Mouse (Mus musculus): ENCODE measurements around the gene Itgb4. TPM values are rescaled to one million over a fixed set of nuclear protein-coding genes. Genes with fewer than 3 reads are reported as not detected.

Gene Itgb4
- polyA plus RNA-seq, 1 experiment: 28.6 TPM

DNA sequence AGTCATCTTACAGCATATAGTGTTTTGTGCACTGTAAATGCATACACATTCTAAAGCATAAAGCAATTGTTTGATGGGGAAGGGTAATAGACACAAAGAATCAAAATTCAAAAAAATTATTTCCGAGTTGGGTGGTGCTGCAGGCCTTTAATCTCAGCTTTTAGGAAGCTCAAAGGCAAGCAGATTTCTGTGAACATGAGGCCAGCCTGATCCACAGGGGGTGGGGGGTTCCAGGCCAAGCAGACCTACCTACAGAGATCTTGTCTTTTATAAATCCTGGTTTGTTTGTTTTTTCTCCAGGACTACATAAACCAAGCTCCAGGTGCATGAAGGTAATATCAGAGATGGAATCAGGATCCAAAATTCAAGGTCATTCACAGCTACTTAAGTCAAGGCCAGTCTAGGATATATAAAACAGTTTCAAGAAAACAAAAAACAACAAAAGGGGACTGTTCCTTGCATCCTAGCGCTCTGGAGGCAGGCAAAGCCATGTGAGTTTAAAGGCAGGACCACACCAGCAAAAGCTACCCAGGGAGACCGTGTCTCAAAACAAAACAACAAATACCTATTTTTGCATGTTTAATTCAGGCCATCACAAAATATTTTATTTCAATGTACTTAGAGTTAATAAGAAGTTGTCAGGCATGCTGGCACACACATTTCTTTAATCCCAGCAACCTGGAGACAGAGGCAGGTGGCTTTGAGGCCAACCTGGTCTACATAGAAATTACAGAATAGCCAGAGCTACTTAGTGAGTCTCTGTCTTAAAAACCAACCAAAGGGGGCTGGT lies 50.7 kb downstream of the Itgb4 start:
- no peak for DNase-seq
- no peak overlapping the region; the same call in 1 of the 2 replicates for H3K27ac ChIP-seq (ENCODE audit: insufficient read depth, low read length)
- no peak for TF ChIP-seq CTCF (IDR thresholded peaks at IDR 0.05; ENCODE audit: borderline replicate concordance, insufficient read depth, low read depth, low read length)
- no peak for TF ChIP-seq POLR2A (IDR thresholded peaks at IDR 0.05; ENCODE audit: borderline replicate concordance, insufficient read depth, low read length)
- no peak overlapping the region for H3K4me3 ChIP-seq (replicated peaks; ENCODE audit: insufficient read depth, low read depth, low read length)
- H3K27me3 ChIP-seq (ENCODE audit: control insufficient read depth, insufficient read depth, low read length): no peaks in the 10 kb centered on the region
- 85% methylated on average over 3 of the region's 3 CpGs for WGBS
- 0 out of 2 replicates have a peak, but pooled peaks cover 4% of the 10 kb centered on the region for H3K4me1 ChIP-seq (ENCODE audit: control insufficient read depth, insufficient read depth, low read length)

DNA sequence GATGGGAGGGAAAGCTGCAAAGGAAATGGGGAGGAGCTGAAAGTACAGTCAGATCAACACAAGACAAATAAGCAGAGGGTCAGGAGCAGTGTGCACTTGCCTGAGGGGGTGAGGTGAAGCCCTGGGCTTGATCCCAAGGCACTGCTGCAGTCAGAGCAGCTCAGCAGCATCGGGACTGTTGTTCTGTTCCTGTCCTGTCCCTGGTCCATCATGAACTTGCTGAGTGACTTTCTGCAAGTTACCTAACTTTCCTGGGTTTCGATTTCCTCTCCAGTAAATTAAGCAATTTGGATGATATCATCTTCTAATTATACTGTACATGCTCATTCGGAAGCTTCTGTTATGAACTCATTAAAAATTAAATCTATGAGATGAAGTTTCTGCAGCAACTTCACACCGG lies 53.2 kb downstream of the Itgb4 start, which contains the start of gene H3f3b:
H3f3b (minus strand) TSS at position 207 of the 400 bp plus-strand sequence.
- no peak within 1 kb of the TSS for H3K27ac ChIP-seq (ENCODE audit: insufficient read depth, low read length)
- no peaks in the 10 kb centered on the region for H3K27me3 ChIP-seq (ENCODE audit: control insufficient read depth, insufficient read depth, low read length)
- no peak for TF ChIP-seq CTCF (IDR thresholded peaks at IDR 0.05; ENCODE audit: borderline replicate concordance, insufficient read depth, low read depth, low read length)
- TF ChIP-seq POLR2A (IDR thresholded peaks at IDR 0.05; ENCODE audit: borderline replicate concordance, insufficient read depth, low read length): no peak
- H3K4me1 ChIP-seq (ENCODE audit: control insufficient read depth, insufficient read depth, low read length): peaks cover 12% of the 10 kb centered on the region
- H3K4me3 ChIP-seq (replicated peaks; ENCODE audit: insufficient read depth, low read depth, low read length): no peak within 1 kb of the TSS
- WGBS: 86% methylated on average over 4 of the region's 4 CpGs
- no peak for DNase-seq

DNA sequence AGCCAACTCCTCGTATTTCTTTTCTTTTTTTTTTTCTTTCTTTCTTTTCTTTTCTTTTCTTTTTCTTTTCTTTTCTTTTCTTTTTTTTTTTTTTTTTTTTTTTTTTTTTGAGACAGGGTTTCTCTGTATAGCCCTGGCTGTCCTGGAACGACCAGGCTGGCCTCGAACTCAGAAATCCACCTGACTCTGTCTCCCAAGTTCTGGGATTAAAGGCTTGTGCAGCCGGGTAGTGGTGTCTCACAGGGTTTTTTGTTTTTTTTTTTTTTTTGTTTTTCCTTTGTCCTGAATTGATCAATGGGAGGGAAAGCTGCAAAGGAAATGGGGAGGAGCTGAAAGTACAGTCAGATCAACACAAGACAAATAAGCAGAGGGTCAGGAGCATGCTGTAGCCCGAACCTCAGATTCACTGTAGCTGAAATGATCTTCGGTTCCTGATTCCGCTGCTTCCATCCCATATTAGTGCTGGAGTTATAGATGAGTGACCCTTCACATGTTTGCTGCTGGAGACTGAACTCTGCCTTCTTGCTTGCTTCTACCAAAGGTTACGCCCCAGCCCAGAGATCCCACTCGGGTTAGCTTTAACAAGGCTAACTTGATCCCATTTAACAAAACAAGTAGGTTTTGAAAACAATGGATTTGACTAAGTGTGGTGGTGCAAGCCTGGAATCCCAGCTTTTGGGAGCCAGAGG lies 53.8 kb downstream of the Itgb4 start:
- no peak for DNase-seq
- TF ChIP-seq CTCF (IDR thresholded peaks at IDR 0.05; ENCODE audit: borderline replicate concordance, insufficient read depth, low read depth, low read length) (no peak), POLR2A (IDR thresholded peaks at IDR 0.05; ENCODE audit: borderline replicate concordance, insufficient read depth, low read length) (no peak)

GRCm38 (mm10) chr11:116029086-116029865 lies 54.8 kb downstream of the Itgb4 start:
- Histone ChIP-seq H3K4me1 (ENCODE audit: control insufficient read depth, insufficient read depth, low read length) (peaks cover 15% of the 10 kb centered on the region), H3K27me3 (ENCODE audit: control insufficient read depth, insufficient read depth, low read length) (no peaks in the 10 kb centered on the region), H3K27ac (ENCODE audit: insufficient read depth, low read length) (no peak overlapping the region), H3K4me3 (replicated peaks; ENCODE audit: insufficient read depth, low read depth, low read length) (peak overlapping the region; percentile 72)
- WGBS: 80% methylated on average over 6 of the region's 6 CpGs
- TF ChIP-seq POLR2A (IDR thresholded peaks at IDR 0.05; ENCODE audit: borderline replicate concordance, insufficient read depth, low read length) (no peak), CTCF (IDR thresholded peaks at IDR 0.05; ENCODE audit: borderline replicate concordance, insufficient read depth, low read depth, low read length) (no peak)
- DNase-seq: no peak

More for the DNA sequence above, 53.8 kb downstream of the Itgb4 start:
- H3K4me3 ChIP-seq (replicated peaks; ENCODE audit: insufficient read depth, low read depth, low read length): no peak overlapping the region
- no peaks in the 10 kb centered on the region for H3K27me3 ChIP-seq (ENCODE audit: control insufficient read depth, insufficient read depth, low read length)
- peaks cover 15% of the 10 kb centered on the region for H3K4me1 ChIP-seq (ENCODE audit: control insufficient read depth, insufficient read depth, low read length)
- no peak overlapping the region for H3K27ac ChIP-seq (ENCODE audit: insufficient read depth, low read length)
- whole genome bisulfite sequencing: 83% methylated on average over 9 of the region's 9 CpGs

GRCm38 (mm10) chr11:116030088-116030897 lies 55.8 kb downstream of the Itgb4 start, which contains the start of gene Unk:
Unk (plus strand) TSS chr11:116030322.
- H3K27me3 ChIP-seq (ENCODE audit: control insufficient read depth, insufficient read depth, low read length): no peaks in the 10 kb centered on the region
- peak; percentile 99 for DNase-seq
- H3K4me3 ChIP-seq (replicated peaks; ENCODE audit: insufficient read depth, low read depth, low read length): peak within 1 kb of the TSS; percentile 82
- TF ChIP-seq POLR2A (IDR thresholded peaks at IDR 0.05; ENCODE audit: borderline replicate concordance, insufficient read depth, low read length) (peak; percentile 72), CTCF (IDR thresholded peaks at IDR 0.05; ENCODE audit: borderline replicate concordance, insufficient read depth, low read depth, low read length) (no peak)
- H3K27ac ChIP-seq (ENCODE audit: insufficient read depth, low read length): peak within 1 kb of the TSS; percentile 99
- WGBS: under 1% methylated on average over 66 of the region's 67 CpGs
- peaks cover 19% of the 10 kb centered on the region for H3K4me1 ChIP-seq (ENCODE audit: control insufficient read depth, insufficient read depth, low read length)

- Histone ChIP-seq H3K27ac (ENCODE audit: insufficient read depth, low read length) (peak overlapping the region; percentile 99), H3K4me1 (ENCODE audit: control insufficient read depth, insufficient read depth, low read length) (peaks cover 19% of the 10 kb centered on the region), H3K27me3 (ENCODE audit: control insufficient read depth, insufficient read depth, low read length) (no peaks in the 10 kb centered on the region), H3K4me3 (replicated peaks; ENCODE audit: insufficient read depth, low read depth, low read length) (peak overlapping the region; percentile 82)
- no peak for DNase-seq
- TF ChIP-seq POLR2A (IDR thresholded peaks at IDR 0.05; ENCODE audit: borderline replicate concordance, insufficient read depth, low read length): no peak
- no peak for TF ChIP-seq CTCF (IDR thresholded peaks at IDR 0.05; ENCODE audit: borderline replicate concordance, insufficient read depth, low read depth, low read length)
- 20% methylated on average over 14 of the region's 14 CpGs for WGBS
Measured at GRCm38 (mm10) chr11:116030898-116031845, 56.7 kb downstream of the Itgb4 start.

All from cerebellum, adult 2 months (tissue).